Comparison of ENCODE assay signal across 8 mouse cellular contexts in the genomic region with DNA sequence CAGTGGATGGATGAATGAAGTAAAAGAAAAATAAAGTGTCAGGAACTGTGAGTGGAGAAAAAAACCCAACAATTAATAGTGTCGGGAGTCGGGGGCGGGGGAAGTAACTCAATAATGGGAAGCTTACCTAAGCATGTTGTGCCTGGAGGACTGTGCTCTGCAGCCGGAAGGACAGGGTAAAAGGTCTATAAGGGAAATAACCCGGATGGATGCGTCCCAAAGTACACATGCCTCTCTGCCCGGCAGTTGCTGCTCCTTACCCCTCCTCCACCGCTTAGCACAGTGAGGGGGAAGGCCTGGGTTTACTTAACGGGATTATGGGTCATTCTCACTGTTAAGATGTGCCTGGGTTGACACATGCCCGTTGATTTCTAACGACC. TPM values are rescaled to one million over a fixed set of nuclear protein-coding genes. Genes with fewer than 3 reads are reported as not detected.
A peak's percentile ranks its signal among the peaks of the same experiment; 100 is the strongest.
DNase-seq lines count a peak whose midpoint lies in the region; ATAC-seq and TF ChIP-seq lines count a peak whose summit lies in the region.

No protein-coding gene starts in this region.

- H3K9ac ChIP-seq in liver, postnatal 0 days (replicated peaks): peak overlapping the region; percentile 68
- peak overlapping the region; percentile 63 for H3K9ac ChIP-seq in neural tube, embryonic 11.5 days (ENCODE audit: low read length)

- TF ChIP-seq POLR2A in spleen, adult 2 months (IDR thresholded peaks at IDR 0.05; ENCODE audit: low read depth, low read length): no peak
- TF ChIP-seq POLR2A in kidney, adult 2 months (IDR thresholded peaks at IDR 0.05; ENCODE audit: low read depth, low read length): no peak

- WGBS in spleen, adult 2 months: under 1% methylated on average over 11 of the region's 11 CpGs
- whole genome bisulfite sequencing in kidney, adult 2 months: 2% methylated on average over 11 of the region's 11 CpGs
- under 1% methylated on average over 11 of the region's 11 CpGs for WGBS in liver, postnatal 0 days (ENCODE audit: insufficient replicate concordance)
- 2% methylated on average over 11 of the region's 11 CpGs for WGBS in neural tube, embryonic 11.5 days

- no peaks in the 10 kb centered on the region for H3K27me3 ChIP-seq in spleen, adult 2 months (ENCODE audit: control insufficient read depth, insufficient read depth, low read length)
- H3K27me3 ChIP-seq in kidney, adult 2 months (replicated peaks; ENCODE audit: control insufficient read depth, insufficient read depth, low read length): no peaks in the 10 kb centered on the region
- H3K27me3 ChIP-seq in liver, postnatal 0 days (ENCODE audit: insufficient read depth, low read length): no peaks in the 10 kb centered on the region
- H3K27me3 ChIP-seq in neural tube, embryonic 11.5 days (ENCODE audit: control insufficient read depth, insufficient read depth, low read length): no peaks in the 10 kb centered on the region

- peaks cover 3% of the 10 kb centered on the region; the same call in 1 of the 2 replicates for H3K4me1 ChIP-seq in spleen, adult 2 months (ENCODE audit: control insufficient read depth, insufficient read depth, insufficient read length)
- peaks cover 2% of the 10 kb centered on the region; the same call in 1 of the 2 replicates for H3K4me1 ChIP-seq in kidney, adult 2 months (ENCODE audit: control insufficient read depth, insufficient read depth, low read length)
- H3K4me1 ChIP-seq in liver, postnatal 0 days (ENCODE audit: insufficient read depth): peaks cover 15% of the 10 kb centered on the region
- 0 out of 2 replicates have a peak, but pooled peaks cover 4% of the 10 kb centered on the region for H3K4me1 ChIP-seq in neural tube, embryonic 11.5 days (ENCODE audit: control insufficient read depth, insufficient read depth, low read length)

- no peaks in the 10 kb centered on the region for H3K9me3 ChIP-seq in liver, postnatal 0 days (ENCODE audit: low read length)
- H3K9me3 ChIP-seq in neural tube, embryonic 11.5 days (ENCODE audit: control insufficient read depth, low read length): no peaks in the 10 kb centered on the region

- peak overlapping the region; percentile 78 for H3K4me2 ChIP-seq in liver, postnatal 0 days (ENCODE audit: low read depth, low read length)
- H3K4me2 ChIP-seq in neural tube, embryonic 11.5 days (ENCODE audit: low read depth): peak overlapping the region; percentile 81

- H3K36me3 ChIP-seq in spleen, adult 2 months (ENCODE audit: control insufficient read depth, insufficient read depth, low read length): no peaks in the 10 kb centered on the region
- no peaks in the 10 kb centered on the region for H3K36me3 ChIP-seq in kidney, adult 2 months (ENCODE audit: control insufficient read depth, insufficient read depth, low read length)
- H3K36me3 ChIP-seq in liver, postnatal 0 days (replicated peaks; ENCODE audit: insufficient read depth, low read length): no peaks in the 10 kb centered on the region
- H3K36me3 ChIP-seq in neural tube, embryonic 11.5 days (ENCODE audit: control insufficient read depth, insufficient read depth, low read length): no peaks in the 10 kb centered on the region

- no peak for TF ChIP-seq CTCF in spleen, adult 2 months (IDR thresholded peaks at IDR 0.05; ENCODE audit: extremely low read depth, insufficient read depth, insufficient read length, insufficient replicate concordance)
- TF ChIP-seq CTCF in kidney, adult 2 months (conservative IDR thresholded peaks at IDR 0.05; ENCODE audit: insufficient read depth, insufficient read length, low read depth, low read length): no peak
- no peak for TF ChIP-seq CTCF in liver, postnatal 0 days (IDR thresholded peaks at IDR 0.05; ENCODE audit: low read depth)

- peak in 1 of 2 experiments; percentile 34 for DNase-seq in spleen, adult 2 months (ENCODE audit: low read depth in 1 of 2, low spot score in 2 of 2)
- DNase-seq in spleen, adult 12 weeks (ENCODE audit: low spot score): no peak
- DNase-seq in embryo, embryonic 10.5 days (ENCODE audit: low spot score): peak; percentile 75
- peak; percentile 54 for DNase-seq in gonadal fat pad, adult 2 months (ENCODE audit: low read depth)
- peak; percentile 80 for DNase-seq in kidney, adult 2 months
- DNase-seq in liver, postnatal 0 days: peak; percentile 70
- peak; percentile 55 for DNase-seq in neural tube, embryonic 11.5 days (ENCODE audit: low spot score)
- peak; percentile 54 for DNase-seq in thymus, postnatal 14 days

- ATAC-seq in liver, postnatal 0 days: peak; percentile 89
- peak; percentile 74 for ATAC-seq in neural tube, embryonic 11.5 days (ENCODE audit: insufficient read depth, low FRiP score, low TSS enrichment)

- TF ChIP-seq EP300 in liver, postnatal 0 days (IDR thresholded peaks at IDR 0.05; ENCODE audit: low read depth): peak; percentile 47; the same call in 1 of the 2 replicates

- H3K27ac ChIP-seq in spleen, adult 2 months (ENCODE audit: insufficient read depth, low read length): peak overlapping the region; percentile 97
- peak overlapping the region; percentile 96 for H3K27ac ChIP-seq in kidney, adult 2 months (ENCODE audit: insufficient read depth, low read depth, low read length)
- H3K27ac ChIP-seq in liver, postnatal 0 days (ENCODE audit: low read depth): peak overlapping the region; percentile 94
- peak overlapping the region; percentile 47 for H3K27ac ChIP-seq in neural tube, embryonic 11.5 days (ENCODE audit: low read depth, low read length)

- H3K4me3 ChIP-seq in spleen, adult 2 months (ENCODE audit: extremely low read depth, insufficient read depth, insufficient read length): peak overlapping the region; percentile 57
- H3K4me3 ChIP-seq in kidney, adult 2 months (ENCODE audit: insufficient read depth, low read depth, low read length): peak overlapping the region; percentile 72
- H3K4me3 ChIP-seq in liver, postnatal 0 days (ENCODE audit: low read depth, low read length): peak overlapping the region; percentile 56
- H3K4me3 ChIP-seq in neural tube, embryonic 11.5 days (ENCODE audit: low read depth, low read length): peak overlapping the region; percentile 42

RNA-seq across cellular contexts. Expression of a gene that starts 31.7 kb away (rescaled TPM):
- 48.6 and 58.2 TPM in 2 replicates for polyA plus RNA-seq in spleen, adult 2 months (2012; rRNA removed)
- polyA plus RNA-seq in gonadal fat pad, adult 2 months (2012; rRNA removed): 41.0 and 73.9 TPM in 2 replicates
- 37.7 and 51.6 TPM in 2 replicates for polyA plus RNA-seq in kidney, adult 2 months (2012; rRNA removed)
- 106 and 132 TPM in 2 replicates for polyA plus RNA-seq in liver, postnatal 0 days (2015; fragmentation: Nextera tagmentation; extraction: Ambion mirVana)
- 801 and 816 TPM in 2 replicates for polyA plus RNA-seq in neural tube, embryonic 11.5 days (2014; fragmentation: Nextera tagmentation; extraction: Ambion mirVana)

RNA-seq across cellular contexts. Expression of a gene that starts 36.6 kb away (rescaled TPM):
- polyA plus RNA-seq in spleen, adult 2 months (2012; rRNA removed): 0.23 and 0.34 TPM in 2 replicates
- 0.89 and 1.4 TPM in 2 replicates for polyA plus RNA-seq in gonadal fat pad, adult 2 months (2012; rRNA removed)
- 0.96 and 1.6 TPM in 2 replicates for polyA plus RNA-seq in kidney, adult 2 months (2012; rRNA removed)
- polyA plus RNA-seq in liver, postnatal 0 days (2015; fragmentation: Nextera tagmentation; extraction: Ambion mirVana): 2.0 and 2.3 TPM in 2 replicates
- polyA plus RNA-seq in neural tube, embryonic 11.5 days (2014; fragmentation: Nextera tagmentation; extraction: Ambion mirVana): 6.8 and 9.5 TPM in 2 replicates

RNA-seq across cellular contexts. Expression of a gene that starts 50.3 kb away (rescaled TPM):
- 3.7 and 4.2 TPM in 2 replicates for polyA plus RNA-seq in spleen, adult 2 months (2012; rRNA removed)
- 20.8 and 21.1 TPM in 2 replicates for polyA plus RNA-seq in gonadal fat pad, adult 2 months (2012; rRNA removed)
- polyA plus RNA-seq in kidney, adult 2 months (2012; rRNA removed): 28.0 and 54.6 TPM in 2 replicates
- polyA plus RNA-seq in liver, postnatal 0 days (2015; fragmentation: Nextera tagmentation; extraction: Ambion mirVana): 98.3 and 109 TPM in 2 replicates
- 102 and 104 TPM in 2 replicates for polyA plus RNA-seq in neural tube, embryonic 11.5 days (2014; fragmentation: Nextera tagmentation; extraction: Ambion mirVana)

Comparison
In these comparisons a context has a peak if more than half of its experiments do, and no peak if none do; other contexts are left out.
1. H3K27ac ChIP-seq: peak in every context shown above with its lines; median percentile 97 in spleen, adult 2 months; 96 in kidney, adult 2 months; 94 in liver, postnatal 0 days; 47 in neural tube, embryonic 11.5 days.